Mouse (Mus musculus) myocyte (in vitro differentiated cells): ENCODE data around the gene Gm6614. TPM values are rescaled to one million over a fixed set of nuclear protein-coding genes. Genes with fewer than 3 reads are reported as not detected.
"Not testable (repeated sequence)": the region's sequence is repeated elsewhere in the genome, so short reads cannot be mapped to it uniquely, and the experiment has no call there.

Source experiments
- H3K27me3 ChIP-seq: one replicate; pipeline ENCODE4 v1.6.1; 2011; ENCODE audit not compliant: control insufficient read depth, insufficient read depth, insufficient read length
- H3K36me3 ChIP-seq: one replicate; pipeline ENCODE4 v1.6.1; 2011; ENCODE audit not compliant: control insufficient read depth, insufficient read depth
- H3K4me2 ChIP-seq: one replicate; pipeline ENCODE4 v1.6.1; 2011; ENCODE audit warnings: low read depth, control low read depth
- H3K4me3 ChIP-seq: one replicate; pipeline ENCODE4 v1.5.1; 2011; ENCODE audit warnings: mild to moderate bottlenecking, control low read depth, moderate library complexity
- H3K79me2 ChIP-seq: one replicate; pipeline ENCODE4 v1.6.1; 2011; ENCODE audit not compliant: control insufficient read depth, insufficient read depth
- H3ac ChIP-seq: one replicate; pipeline ENCODE4 v1.6.1; 2011; ENCODE audit not compliant: control insufficient read depth, insufficient read length
- CEBPB ChIP-seq: IDR thresholded peaks from 2 replicates; pipeline ENCODE4 v1.6.1; 2011; ENCODE audit warnings: mild to moderate bottlenecking, moderate library complexity; ENCODE audit not compliant: poor library complexity, insufficient read depth, severe bottlenecking
- E2F4 ChIP-seq: IDR thresholded peaks from one replicate; pipeline ENCODE4 v1.6.1; 2011; ENCODE audit warnings: mild to moderate bottlenecking, control low read depth, moderate library complexity; ENCODE audit not compliant: insufficient read depth
- MAX ChIP-seq: IDR thresholded peaks from one replicate; pipeline ENCODE4 v1.6.1; 2011; ENCODE audit warnings: low read depth, mild to moderate bottlenecking, control low read depth
- MYOD1 ChIP-seq, 3 experiments: IDR thresholded peaks; one replicate each; pipeline ENCODE4 v1.6.1; 2011; ENCODE audit warnings: control low read depth in 2 of 3, low read depth in 2 of 3, mild to moderate bottlenecking in 2 of 3, moderate library complexity in 1 of 3; ENCODE audit not compliant: insufficient read length in 2 of 3, control insufficient read depth in 1 of 3
- MYOG ChIP-seq, 3 experiments: IDR thresholded peaks; one replicate each; pipeline ENCODE4 v1.6.1; 2011; ENCODE audit warnings: control low read depth in 2 of 3, low read depth in 2 of 3, mild to moderate bottlenecking in 2 of 3; ENCODE audit not compliant: insufficient read length in 2 of 3, control insufficient read depth in 1 of 3, insufficient read depth in 1 of 3
- POLR2A ChIP-seq: IDR thresholded peaks from one replicate; pipeline ENCODE4 v1.6.1; 2011; ENCODE audit warnings: low read depth, mild to moderate bottlenecking, control low read depth, moderate library complexity; ENCODE audit not compliant: insufficient read length
- POLR2AphosphoS2 ChIP-seq: IDR thresholded peaks from one replicate; pipeline ENCODE4 v1.6.1; 2011; ENCODE audit warnings: low read depth, control low read depth; ENCODE audit not compliant: insufficient read length
- REST ChIP-seq: IDR thresholded peaks from one replicate; pipeline ENCODE4 v1.6.1; 2011; ENCODE audit warnings: mild to moderate bottlenecking, control low read depth, moderate library complexity; ENCODE audit not compliant: insufficient read depth, insufficient read length
- SRF ChIP-seq: IDR thresholded peaks from one replicate; pipeline ENCODE4 v1.6.1; 2011; ENCODE audit warnings: low read depth; ENCODE audit not compliant: control insufficient read depth, insufficient read length
- TCF12 ChIP-seq: IDR thresholded peaks from one replicate; pipeline ENCODE4 v1.6.1; 2011; ENCODE audit warnings: mild to moderate bottlenecking, control low read depth; ENCODE audit not compliant: poor library complexity, insufficient read depth, severe bottlenecking
- TCF3 ChIP-seq: IDR thresholded peaks from one replicate; pipeline ENCODE4 v1.6.1; 2011; ENCODE audit warnings: low read depth, control low read depth; ENCODE audit not compliant: insufficient read length
- USF1 ChIP-seq: IDR thresholded peaks from one replicate; pipeline ENCODE4 v1.6.1; 2011; ENCODE audit warnings: low read depth, mild to moderate bottlenecking, control low read depth, moderate library complexity
- polyA plus RNA-seq: library from polyadenylated mRNA; unstranded; fragments of >200 nt; fragmentation: generic; extraction: Trizol; gene quantifications from one replicate; pipeline ENCODE4 v1.2.1, GENCODE M21; 2012; ENCODE audit warnings: missing spikeins

Gm6614 gene
- not detected for polyA plus RNA-seq

GRCm38 (mm10) chr6:142011364-142011955 lies at the start of gene Gm6614:
Gene Gm6614, minus strand, starts transcription at chr6:142011414.
- Histone ChIP-seq H3K79me2 (no peaks in the 10 kb centered on the region), H3ac (no peak within 1 kb of the TSS), H3K27me3 (no peaks in the 10 kb centered on the region), H3K4me3 (no peak within 1 kb of the TSS), H3K4me2 (no peak within 1 kb of the TSS), H3K36me3 (no peaks in the 10 kb centered on the region)
- TF ChIP-seq MAX = no peak
- TF ChIP-seq TCF3 = no peak
- TF ChIP-seq E2F4 = no peak
- TF ChIP-seq MYOD1 (IDR thresholded peaks at IDR 0.05; ENCODE audit: control insufficient read depth in 1 of 3, insufficient read length in 2 of 3, low read depth in 2 of 3) = no peak
- TF ChIP-seq POLR2AphosphoS2 = no peak
- no peak for TF ChIP-seq CEBPB
- no peak for TF ChIP-seq TCF12
- TF ChIP-seq REST = no peak
- no peak for TF ChIP-seq MYOG (IDR thresholded peaks at IDR 0.05; ENCODE audit: control insufficient read depth in 1 of 3, insufficient read depth in 1 of 3, insufficient read length in 2 of 3, low read depth in 2 of 3)
- no peak for TF ChIP-seq POLR2A
- no peak for TF ChIP-seq USF1
- TF ChIP-seq SRF = no peak

- not testable (repeated sequence) for H3K36me3 ChIP-seq, H3K27me3 ChIP-seq, H3ac ChIP-seq, H3K79me2 ChIP-seq, H3K4me2 ChIP-seq, H3K4me3 ChIP-seq
Observed at GRCm38 (mm10) chr6:142058281-142058680, 47.1 kb upstream of the Gm6614 start.

- H3K4me3 ChIP-seq = no peak overlapping the region
- no peak for TF ChIP-seq MAX
- TF ChIP-seq TCF12 = no peak
- no peak for TF ChIP-seq CEBPB
- no peak for TF ChIP-seq POLR2AphosphoS2
- no peak for TF ChIP-seq SRF
- no peak for TF ChIP-seq POLR2A
- TF ChIP-seq USF1 = no peak
- no peak for TF ChIP-seq E2F4
- no peak for TF ChIP-seq REST
- TF ChIP-seq MYOG (IDR thresholded peaks at IDR 0.05; ENCODE audit: control insufficient read depth in 1 of 3, insufficient read depth in 1 of 3, insufficient read length in 2 of 3, low read depth in 2 of 3) = no peak
- no peak for TF ChIP-seq TCF3
- no peak for TF ChIP-seq MYOD1 (IDR thresholded peaks at IDR 0.05; ENCODE audit: control insufficient read depth in 1 of 3, insufficient read length in 2 of 3, low read depth in 2 of 3)
- no peaks in the 10 kb centered on the region for H3K27me3 ChIP-seq
- H3K36me3 ChIP-seq = no peaks in the 10 kb centered on the region
- H3K4me2 ChIP-seq = no peak overlapping the region
- no peaks in the 10 kb centered on the region for H3K79me2 ChIP-seq
- H3ac ChIP-seq = no peak overlapping the region
Observed at GRCm38 (mm10) chr6:142047689-142048088, 36.5 kb upstream of the Gm6614 start.

GRCm38 (mm10) chr6:142045746-142046145 lies 34.5 kb upstream of the Gm6614 start:
- TF ChIP-seq MAX (no peak), USF1 (no peak), MYOD1 (IDR thresholded peaks at IDR 0.05; ENCODE audit: control insufficient read depth in 1 of 3, insufficient read length in 2 of 3, low read depth in 2 of 3) (no peak), POLR2A (no peak), POLR2AphosphoS2 (no peak), SRF (no peak), MYOG (IDR thresholded peaks at IDR 0.05; ENCODE audit: control insufficient read depth in 1 of 3, insufficient read depth in 1 of 3, insufficient read length in 2 of 3, low read depth in 2 of 3) (no peak), TCF3 (no peak), TCF12 (no peak), E2F4 (no peak), CEBPB (no peak)
- Histone ChIP-seq H3K4me3 (no peak overlapping the region), H3K4me2 (no peak overlapping the region), H3ac (no peak overlapping the region), H3K36me3 (no peaks in the 10 kb centered on the region), H3K27me3 (no peaks in the 10 kb centered on the region), H3K79me2 (no peaks in the 10 kb centered on the region)

GRCm38 (mm10) chr6:142041896-142042295 lies 30.7 kb upstream of the Gm6614 start:
- no peaks in the 10 kb centered on the region for H3K79me2 ChIP-seq
- TF ChIP-seq MAX = no peak
- no peak for TF ChIP-seq POLR2AphosphoS2
- TF ChIP-seq E2F4 = no peak
- no peak for TF ChIP-seq POLR2A
- TF ChIP-seq REST = no peak
- TF ChIP-seq TCF12 = no peak
- TF ChIP-seq MYOD1 (IDR thresholded peaks at IDR 0.05; ENCODE audit: control insufficient read depth in 1 of 3, insufficient read length in 2 of 3, low read depth in 2 of 3) = no peak
- TF ChIP-seq CEBPB = no peak
- no peak for TF ChIP-seq USF1
- TF ChIP-seq MYOG (IDR thresholded peaks at IDR 0.05; ENCODE audit: control insufficient read depth in 1 of 3, insufficient read depth in 1 of 3, insufficient read length in 2 of 3, low read depth in 2 of 3) = no peak
- no peak for TF ChIP-seq TCF3
- no peak for TF ChIP-seq SRF
- H3K27me3 ChIP-seq = no peaks in the 10 kb centered on the region
- no peaks in the 10 kb centered on the region for H3K36me3 ChIP-seq
- no peak overlapping the region for H3ac ChIP-seq
- H3K4me2 ChIP-seq = no peak overlapping the region
- no peak overlapping the region for H3K4me3 ChIP-seq
